Mouse (Mus musculus) ovary, postnatal 14 days (tissue): ENCODE measurements around the gene Tprg.

Source experiments
- DNase-seq: peaks from one replicate; pipeline ENCODE4 v3.0.0; 2022; ENCODE audit warnings: low spot score

Gene Tprg

DNA sequence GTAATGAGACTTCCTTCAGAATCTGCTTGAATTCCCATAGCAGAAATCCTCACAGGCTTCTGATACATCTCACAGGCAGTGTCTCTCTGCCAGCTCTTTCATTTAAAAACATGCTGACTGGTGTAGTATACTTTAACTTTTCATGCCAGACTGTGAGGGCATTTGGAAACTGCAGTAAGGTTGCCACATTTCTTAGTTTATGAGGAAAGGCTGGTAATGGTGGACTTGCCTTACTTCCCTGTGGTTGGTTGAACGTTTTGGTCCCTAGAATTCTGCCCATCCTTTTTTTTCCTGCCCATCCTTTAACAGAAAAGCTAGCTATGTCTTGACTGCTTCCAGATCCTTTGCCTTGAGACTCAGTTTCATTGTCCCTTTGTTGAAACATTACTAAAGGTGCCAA is 138.8 kb downstream of the Tprg start:
- DNase-seq: no peak

DNA sequence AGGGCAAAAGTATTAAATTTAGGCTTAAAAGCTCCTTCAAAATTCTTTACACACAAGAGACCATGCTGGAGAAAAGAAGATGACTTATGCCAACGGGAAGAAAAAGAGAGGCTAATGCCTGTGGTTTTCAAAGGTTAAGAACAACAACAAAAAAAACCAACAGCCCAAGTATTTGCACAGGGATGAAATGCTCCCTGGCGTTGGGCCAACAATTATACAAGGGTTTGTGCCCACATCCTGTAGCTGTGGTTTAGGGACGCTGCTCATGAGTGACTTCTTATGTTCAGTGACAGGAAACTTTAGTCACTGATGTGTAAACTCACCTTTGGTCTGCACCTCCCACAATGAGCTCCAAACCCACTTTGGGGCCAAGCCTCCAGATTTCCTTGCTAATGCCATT is 139.6 kb downstream of the Tprg start:
- DNase-seq: no peak

DNA sequence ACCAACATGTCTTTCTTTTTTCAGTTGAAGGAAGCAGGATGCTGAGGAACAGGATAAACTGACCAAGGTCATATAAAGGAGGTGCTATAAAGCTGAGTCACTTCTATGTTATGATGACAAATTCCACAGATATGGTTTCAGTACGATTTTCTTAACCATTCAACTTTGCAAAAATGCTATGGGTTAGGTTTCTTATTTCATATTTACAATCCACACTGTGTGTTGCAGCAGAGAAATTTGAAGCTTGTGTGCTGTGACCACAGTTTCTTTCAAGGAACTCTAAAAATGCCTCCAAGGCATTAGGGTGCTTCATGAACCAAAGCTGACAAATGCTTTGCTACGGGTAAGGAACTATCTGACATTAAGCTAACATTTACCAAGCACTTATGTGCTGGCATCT is 153.4 kb downstream of the Tprg start:
- DNase-seq: no peak

DNA sequence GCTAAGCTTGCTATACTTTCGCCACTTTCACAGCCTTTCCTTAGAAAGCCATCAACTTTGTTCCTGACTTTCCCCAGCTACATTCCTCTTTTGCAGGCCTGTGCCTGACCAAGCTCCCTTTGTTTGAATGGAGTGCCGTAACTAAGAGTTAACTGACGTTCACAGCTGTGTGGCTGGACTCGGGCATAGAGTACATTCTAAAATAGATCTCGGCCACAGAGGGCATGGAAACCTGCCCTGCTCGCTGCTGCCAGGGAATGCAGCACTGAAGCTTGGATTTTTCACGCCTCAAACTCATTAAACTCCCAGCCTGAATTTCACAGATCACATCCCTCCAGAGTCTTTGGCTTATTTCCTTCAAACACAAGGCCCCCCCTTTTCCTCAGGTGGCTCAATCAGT is 159.0 kb downstream of the Tprg start:
- no peak for DNase-seq

DNA sequence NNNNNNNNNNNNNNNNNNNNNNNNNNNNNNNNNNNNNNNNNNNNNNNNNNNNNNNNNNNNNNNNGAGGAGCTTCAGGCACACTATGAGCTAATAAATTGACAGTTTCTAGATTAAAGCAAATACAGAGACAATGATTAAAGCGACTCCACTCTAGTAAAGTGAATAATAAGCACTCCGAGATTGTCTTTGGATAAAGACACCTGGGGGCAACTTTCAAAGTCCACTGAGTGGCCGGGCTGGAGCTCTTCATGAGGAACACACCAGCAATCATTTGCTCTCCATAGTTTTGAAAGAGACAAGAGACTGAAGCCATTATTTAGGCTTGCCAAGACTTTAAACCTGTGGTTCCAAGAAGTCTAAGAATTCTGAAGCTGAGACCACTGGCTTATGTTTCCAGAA is 164.9 kb downstream of the Tprg start:
- DNase-seq: no peak

DNA sequence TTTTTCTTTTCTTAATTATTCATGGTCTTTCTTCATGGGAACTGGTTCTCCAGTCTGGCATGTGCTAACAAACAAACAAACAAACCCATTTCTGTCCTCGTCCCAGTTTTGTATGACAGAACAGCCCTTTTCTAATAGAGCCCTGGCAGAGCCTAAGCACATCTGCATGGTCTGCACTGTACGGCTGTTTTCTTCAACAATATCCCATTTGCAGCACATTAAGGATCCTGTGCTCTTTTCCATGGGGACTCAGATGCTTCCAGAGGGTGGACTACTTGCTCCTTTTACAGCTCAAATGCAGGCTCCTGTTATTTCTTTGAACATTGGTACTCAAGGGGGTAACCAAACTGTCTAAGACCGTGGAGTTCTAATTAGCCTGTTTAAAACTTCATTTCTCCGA is 178.1 kb downstream of the Tprg start:
- DNase-seq: no peak

DNA sequence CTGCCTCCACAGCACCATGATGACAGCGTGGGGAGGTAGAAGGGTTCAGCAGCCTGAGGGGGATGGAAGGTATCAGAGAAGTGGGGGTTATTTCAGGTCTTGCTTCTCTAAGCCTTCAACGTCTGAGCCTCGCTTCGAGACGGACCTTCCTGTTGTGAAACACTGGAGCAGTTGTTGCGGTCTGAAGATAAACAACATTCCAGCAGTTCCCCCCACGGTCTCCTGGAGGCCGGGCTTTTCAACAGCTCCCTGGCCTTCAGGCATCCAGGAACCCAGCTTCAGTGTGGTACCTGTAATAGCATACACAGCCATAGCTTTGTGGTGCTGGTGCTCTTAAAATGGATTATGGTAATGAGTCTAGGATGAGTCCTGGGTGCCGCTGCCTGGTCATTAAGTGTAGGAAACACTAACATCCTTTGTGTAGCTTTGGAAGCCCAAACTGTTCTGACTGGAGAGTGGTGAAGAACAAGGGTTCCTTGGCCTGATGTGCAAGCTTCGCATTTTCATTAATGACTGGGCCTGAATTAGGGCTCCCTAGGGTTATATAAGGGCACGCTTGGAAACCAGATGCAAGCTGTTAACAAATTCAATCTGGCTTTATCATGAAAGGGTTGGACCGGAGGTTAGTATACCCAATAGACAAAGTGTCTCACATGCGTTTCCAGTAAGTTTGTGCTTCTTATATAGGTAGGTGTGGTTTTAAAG is 179.0 kb downstream of the Tprg start:
- peak; percentile 10 for DNase-seq

DNA sequence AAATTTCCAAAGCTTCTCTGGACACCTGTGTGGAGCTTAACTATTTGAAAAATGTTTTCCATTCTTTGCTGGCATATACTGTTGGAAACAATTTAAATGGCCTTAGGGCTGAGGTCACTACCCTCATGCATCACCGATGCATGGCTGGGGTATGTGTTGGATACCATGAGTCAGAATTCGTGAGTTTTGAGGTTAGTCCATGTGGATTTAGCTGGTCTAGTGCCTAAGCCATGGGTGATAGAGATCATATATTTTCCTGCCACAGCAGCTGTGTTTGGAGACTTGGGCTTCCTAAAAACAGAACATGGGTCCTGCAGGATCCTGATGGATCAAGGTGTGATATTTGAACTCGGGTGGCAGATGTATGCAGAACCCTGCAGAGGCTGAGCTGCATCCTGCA is 181.4 kb downstream of the Tprg start:
- no peak for DNase-seq

DNA sequence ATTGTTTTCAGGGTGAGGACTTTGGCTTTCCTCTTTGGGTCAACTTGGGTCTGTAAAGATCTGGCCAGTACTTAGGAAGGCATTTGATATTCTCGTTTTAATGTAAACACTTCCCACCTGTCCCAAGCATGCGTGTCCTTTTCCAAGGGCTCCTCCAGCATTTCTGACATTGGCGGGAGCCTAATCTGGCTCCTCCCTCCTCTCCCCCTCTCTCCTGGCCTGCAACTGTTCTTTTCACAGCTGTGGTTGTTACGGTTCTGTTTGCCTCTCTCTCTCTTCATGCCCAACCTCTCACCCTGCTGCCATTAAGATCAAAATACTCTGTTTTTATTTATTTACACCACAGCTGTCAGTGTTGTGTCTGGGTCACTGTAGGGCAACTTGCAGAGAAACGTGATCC is 182.0 kb downstream of the Tprg start:
- no peak for DNase-seq
